Mouse (Mus musculus) G1E (cell line): ENCODE results near the gene Ercc8. TPM values are rescaled to one million over a fixed set of nuclear protein-coding genes. Genes with fewer than 3 reads are reported as not detected.

Source experiments
- ATAC-seq: 2 replicates; pipeline ENCODE4 v1.8.0; 2016; ENCODE audit warnings: mild to moderate bottlenecking; ENCODE audit not compliant: insufficient number of reproducible peaks, poor library complexity, low FRiP score, severe bottlenecking; ENCODE audit errors: extremely low read depth
- DNase-seq: peaks from one replicate; pipeline ENCODE4 v3.0.0; 2012; ENCODE audit warnings: low spot score
- H3K27me3 ChIP-seq: 2 replicates; pipeline ENCODE4 v1.6.1; 2012; ENCODE audit warnings: mild to moderate bottlenecking, low read length, inconsistent platforms; ENCODE audit not compliant: insufficient read depth
- H3K36me3 ChIP-seq: replicated peaks from 2 replicates; pipeline ENCODE3; 2012; ENCODE audit warnings: mild to moderate bottlenecking, inconsistent platforms
- H3K4me1 ChIP-seq: 2 replicates; pipeline ENCODE4 v1.6.1; 2012; ENCODE audit warnings: low read depth, low read length, inconsistent platforms, mixed read lengths; ENCODE audit not compliant: insufficient read depth
- H3K4me3 ChIP-seq: 2 replicates; pipeline ENCODE4 v1.5.1; 2012; ENCODE audit warnings: low read depth, mild to moderate bottlenecking, inconsistent platforms, low read length, moderate library complexity, mixed read lengths
- H3K9me3 ChIP-seq: replicated peaks from 2 replicates; pipeline ENCODE4 v1.6.1; 2012; ENCODE audit warnings: inconsistent platforms
- CTCF ChIP-seq: IDR thresholded peaks from 2 replicates; pipeline ENCODE4 v1.5.1; 2012; ENCODE audit warnings: low read depth, low read length, inconsistent platforms, mixed read lengths
- GATA1 ChIP-seq: IDR thresholded peaks from 2 replicates; pipeline ENCODE4 v1.6.1; 2012; ENCODE audit warnings: borderline replicate concordance, low read length, inconsistent platforms, mixed read lengths
- GATA2 ChIP-seq: IDR thresholded peaks from 2 replicates; pipeline ENCODE4 v1.6.1; 2012; ENCODE audit warnings: low read depth, low read length, inconsistent platforms, borderline replicate concordance
- POLR2AphosphoS5 ChIP-seq: IDR thresholded peaks from 2 replicates; pipeline ENCODE4 v1.6.1; 2012; ENCODE audit warnings: low read depth, low read length, inconsistent platforms; ENCODE audit not compliant: insufficient replicate concordance
- TAL1 ChIP-seq: conservative IDR thresholded peaks from 2 replicates; pipeline ENCODE4 v1.6.1; 2012; ENCODE audit warnings: low read depth, low read length, inconsistent platforms, mixed read lengths
- polyA plus RNA-seq: library from polyadenylated mRNA; stranded (reverse); fragments of >175 nt; gene quantifications from 2 replicates; pipeline ENCODE4 v1.2.3, GENCODE M21; 2012
- total RNA-seq, 2 experiments: library from RNA; stranded (forward) in 1 of 2; stranded (reverse) in 1 of 2; fragments of 200-1000 nt in 1 of 2; fragments of >200 nt in 1 of 2; fragmentation: Nextera tagmentation in 1 of 2; gene quantifications; 2 replicates each; pipeline ENCODE4 v1.2.3; 2014 to 2017

Gene Ercc8
- total and polyA plus RNA-seq, 3 experiments: 4.1 to 13.8 (median 10.1) TPM

- no peak overlapping the region for H3K4me3 ChIP-seq
- TF ChIP-seq POLR2AphosphoS5 (no peak), CTCF (no peak), GATA2 (no peak), TAL1 (no peak)
- peaks cover 53% of the 10 kb centered on the region for H3K36me3 ChIP-seq
- ATAC-seq (no peak), DNase-seq (no peak)
- H3K9me3 ChIP-seq: no peaks in the 10 kb centered on the region
- no peaks in the 10 kb centered on the region for H3K27me3 ChIP-seq
- peaks cover 7% of the 10 kb centered on the region for H3K4me1 ChIP-seq
Observed at GRCm38 (mm10) chr13:108163912-108164311, 5.4 kb downstream of the Ercc8 start.

GRCm38 (mm10) chr13:108164621-108165020 is 6.1 kb downstream of the Ercc8 start:
- Histone ChIP-seq H3K36me3 (peaks cover 59% of the 10 kb centered on the region), H3K9me3 (no peaks in the 10 kb centered on the region), H3K27me3 (no peaks in the 10 kb centered on the region), H3K4me3 (no peak overlapping the region), H3K4me1 (peaks cover 5% of the 10 kb centered on the region)
- ATAC-seq (no peak), DNase-seq (no peak)
- TF ChIP-seq CTCF: no peak
- TF ChIP-seq TAL1: no peak
- TF ChIP-seq GATA1: no peak
- no peak for TF ChIP-seq POLR2AphosphoS5
- no peak for TF ChIP-seq GATA2

GRCm38 (mm10) chr13:108170002-108170401 is 11.5 kb downstream of the Ercc8 start:
- peaks cover 77% of the 10 kb centered on the region for H3K36me3 ChIP-seq

GRCm38 (mm10) chr13:108170511-108170910 is 12.0 kb downstream of the Ercc8 start:
- Histone ChIP-seq H3K9me3 (no peaks in the 10 kb centered on the region), H3K4me1 (no peaks in the 10 kb centered on the region), H3K27me3 (no peaks in the 10 kb centered on the region), H3K36me3 (peaks cover 78% of the 10 kb centered on the region), H3K4me3 (no peak overlapping the region)
- DNase-seq: no peak
- TF ChIP-seq TAL1 (no peak), POLR2AphosphoS5 (no peak), CTCF (no peak), GATA1 (no peak), GATA2 (no peak)
- no peak for ATAC-seq

More at GRCm38 (mm10) chr13:108170002-108170401, 11.5 kb downstream of the Ercc8 start:
- Histone ChIP-seq H3K27me3 (no peaks in the 10 kb centered on the region), H3K4me3 (no peak overlapping the region), H3K4me1 (no peaks in the 10 kb centered on the region), H3K9me3 (no peaks in the 10 kb centered on the region)
- TF ChIP-seq CTCF (no peak), TAL1 (no peak), GATA2 (no peak), GATA1 (no peak)
- DNase-seq: no peak
- ATAC-seq: peak; percentile 40; the same call in 1 of the 2 replicates

GRCm38 (mm10) chr13:108179618-108180017 is 21.1 kb downstream of the Ercc8 start:
- DNase-seq: no peak
- no peaks in the 10 kb centered on the region for H3K4me1 ChIP-seq
- ATAC-seq: no peak
- H3K36me3 ChIP-seq: peaks cover 77% of the 10 kb centered on the region
- no peak overlapping the region for H3K4me3 ChIP-seq
- H3K9me3 ChIP-seq: no peaks in the 10 kb centered on the region
- no peaks in the 10 kb centered on the region for H3K27me3 ChIP-seq
- no peak for TF ChIP-seq GATA1
- no peak for TF ChIP-seq CTCF
- no peak for TF ChIP-seq POLR2AphosphoS5
- no peak for TF ChIP-seq GATA2
- no peak for TF ChIP-seq TAL1

- Histone ChIP-seq H3K4me1 (no peaks in the 10 kb centered on the region), H3K4me3 (no peak overlapping the region), H3K9me3 (no peaks in the 10 kb centered on the region), H3K36me3 (peaks cover 81% of the 10 kb centered on the region), H3K27me3 (no peaks in the 10 kb centered on the region)
- no peak for ATAC-seq
- DNase-seq: no peak
- TF ChIP-seq POLR2AphosphoS5: no peak
Observed at GRCm38 (mm10) chr13:108180821-108181220, 22.3 kb downstream of the Ercc8 start.

- no peak for ATAC-seq
- Histone ChIP-seq H3K4me1 (no peaks in the 10 kb centered on the region), H3K27me3 (no peaks in the 10 kb centered on the region), H3K36me3 (peaks cover 76% of the 10 kb centered on the region), H3K9me3 (no peaks in the 10 kb centered on the region), H3K4me3 (no peak overlapping the region)
- TF ChIP-seq POLR2AphosphoS5 (no peak), TAL1 (no peak), GATA1 (no peak)
- no peak for DNase-seq
Observed at GRCm38 (mm10) chr13:108184743-108185255, 26.3 kb downstream of the Ercc8 start.
